Mouse (Mus musculus) CH12.LX (cell line): ENCODE data around the gene Slc6a3. TPM values are rescaled to one million over a fixed set of nuclear protein-coding genes. Genes with fewer than 3 reads are reported as not detected.

Source experiments
- DNase-seq: peaks from one replicate; pipeline ENCODE4 v3.0.0-alpha.2; 2013; ENCODE audit errors: extremely low read depth
- H3K27ac ChIP-seq: 2 replicates; pipeline ENCODE4 v1.5.1; 2012; ENCODE audit warnings: low read depth, mild to moderate bottlenecking, control low read depth, moderate library complexity; ENCODE audit not compliant: insufficient read depth
- H3K27me3 ChIP-seq: replicated peaks from 2 replicates; pipeline ENCODE3; 2012; ENCODE audit warnings: inconsistent platforms
- H3K36me3 ChIP-seq, 2 experiments: replicated peaks in 1 of 2; 2 replicates each; pipeline versions ENCODE3 to v1.6.1; 2012; ENCODE audit warnings: inconsistent platforms in 1 of 2, low read length in 1 of 2, mild to moderate bottlenecking in 1 of 2, mixed read lengths in 1 of 2, moderate library complexity in 1 of 2; ENCODE audit not compliant: control insufficient read depth in 1 of 2, insufficient read depth in 1 of 2
- H3K4me1 ChIP-seq, 2 experiments: 2 replicates each; pipeline ENCODE4 v1.6.1; 2012; ENCODE audit warnings: inconsistent platforms in 1 of 2, moderate library complexity in 1 of 2; ENCODE audit not compliant: insufficient read depth in 2 of 2, control insufficient read depth in 1 of 2
- H3K4me2 ChIP-seq: 2 replicates; pipeline ENCODE4 v1.6.1; 2012; ENCODE audit warnings: low read depth, mild to moderate bottlenecking, control low read depth; ENCODE audit not compliant: poor library complexity, insufficient read depth, severe bottlenecking
- H3K4me3 ChIP-seq, 3 experiments: fragments of 150-350 bp in 1 of 3; sonication (generic) in 1 of 3; replicated peaks in 1 of 3; 2 replicates each; pipeline versions ENCODE3 to v1.5.1; 2011 to 2012; ENCODE audit warnings: low read depth in 2 of 3, low read length in 2 of 3, mild to moderate bottlenecking in 2 of 3, moderate library complexity in 2 of 3, control low read depth in 1 of 3, improper control_type of control experiment in 1 of 3, inconsistent platforms in 1 of 3, mixed read lengths in 1 of 3; ENCODE audit not compliant: poor library complexity in 1 of 3
- H3K79me2 ChIP-seq: replicated peaks from 2 replicates; pipeline ENCODE4 v1.6.1; 2012; ENCODE audit warnings: mild to moderate bottlenecking, moderate library complexity; ENCODE audit not compliant: control insufficient read depth, poor library complexity, insufficient read depth, severe bottlenecking; ENCODE audit errors: extremely low read depth
- H3K9ac ChIP-seq: 2 replicates; pipeline ENCODE4 v1.6.1; 2012; ENCODE audit warnings: low read depth, mild to moderate bottlenecking, control low read depth, moderate library complexity; ENCODE audit not compliant: insufficient read depth
- H3K9me3 ChIP-seq: replicated peaks from 2 replicates; pipeline ENCODE3; 2012; ENCODE audit warnings: low read length, inconsistent platforms, mixed read lengths
- CTCF ChIP-seq, 2 experiments: IDR thresholded peaks in 1 of 2; conservative IDR thresholded peaks in 1 of 2; 2 replicates each; pipeline ENCODE4 v1.5.1; 2011 to 2012; ENCODE audit warnings: low read depth in 2 of 2, low read length in 2 of 2, improper control_type of control experiment in 1 of 2, inconsistent platforms in 1 of 2, mild to moderate bottlenecking in 1 of 2, moderate library complexity in 1 of 2
- EP300 ChIP-seq: IDR thresholded peaks from 2 replicates; pipeline ENCODE4 v1.6.1; 2011; ENCODE audit warnings: low read length, improper control_type of control experiment
- ETS1 ChIP-seq: conservative IDR thresholded peaks from 2 replicates; pipeline ENCODE4 v1.6.1; 2012; ENCODE audit warnings: low read depth, mild to moderate bottlenecking, inconsistent platforms, low read length, improper control_type of control experiment, moderate library complexity
- IRF4 ChIP-seq: IDR thresholded peaks from 2 replicates; pipeline ENCODE4 v1.6.1; 2014; ENCODE audit warnings: low read depth, mild to moderate bottlenecking, inconsistent platforms, low read length, improper control_type of control experiment
- KAT2A ChIP-seq: IDR thresholded peaks from 2 replicates; pipeline ENCODE4 v1.6.1; 2012; ENCODE audit warnings: low read length, improper control_type of control experiment, inconsistent platforms; ENCODE audit not compliant: insufficient replicate concordance
- MAFK ChIP-seq: IDR thresholded peaks from 2 replicates; pipeline ENCODE4 v1.6.1; 2011; ENCODE audit warnings: low read length, improper control_type of control experiment; ENCODE audit not compliant: insufficient replicate concordance
- MAZ ChIP-seq: IDR thresholded peaks from 2 replicates; pipeline ENCODE4 v1.6.1; 2012; ENCODE audit warnings: low read depth, mild to moderate bottlenecking, inconsistent platforms, low read length, improper control_type of control experiment, moderate library complexity
- NRF1 ChIP-seq: IDR thresholded peaks from 2 replicates; pipeline ENCODE4 v1.6.1; 2014; ENCODE audit warnings: low read depth, mild to moderate bottlenecking, inconsistent platforms, low read length, improper control_type of control experiment, moderate library complexity
- PAX5 ChIP-seq: IDR thresholded peaks from 2 replicates; pipeline ENCODE4 v1.6.1; 2012; ENCODE audit warnings: low read length, inconsistent platforms, mixed read lengths
- RAD21 ChIP-seq: IDR thresholded peaks from 2 replicates; pipeline ENCODE4 v1.6.1; 2011; ENCODE audit warnings: low read depth, mild to moderate bottlenecking, low read length, improper control_type of control experiment, moderate library complexity
- SIN3A ChIP-seq: IDR thresholded peaks from 2 replicates; pipeline ENCODE4 v1.6.1; 2012; ENCODE audit warnings: low read length, improper control_type of control experiment, inconsistent platforms
- SMC3 ChIP-seq: IDR thresholded peaks from 2 replicates; pipeline ENCODE4 v1.6.1; 2011; ENCODE audit warnings: low read depth, low read length, improper control_type of control experiment
- USF1 ChIP-seq: IDR thresholded peaks from 2 replicates; pipeline ENCODE4 v1.6.1; 2014; ENCODE audit warnings: low read depth, mild to moderate bottlenecking, inconsistent platforms, low read length, improper control_type of control experiment
- USF2 ChIP-seq: conservative IDR thresholded peaks from 2 replicates; pipeline ENCODE4 v1.6.1; 2011; ENCODE audit warnings: low read depth, low read length, improper control_type of control experiment
- ZC3H11A ChIP-seq: IDR thresholded peaks from 2 replicates; pipeline ENCODE4 v1.6.1; 2012; ENCODE audit warnings: low read depth, mild to moderate bottlenecking, inconsistent platforms, low read length, improper control_type of control experiment
- ZKSCAN1 ChIP-seq: IDR thresholded peaks from 2 replicates; pipeline ENCODE4 v1.6.1; 2012; ENCODE audit warnings: low read depth, inconsistent platforms, low read length, improper control_type of control experiment, borderline replicate concordance
- ZNF384 ChIP-seq: IDR thresholded peaks from 2 replicates; pipeline ENCODE4 v1.6.1; 2012; ENCODE audit warnings: low read depth, low read length, improper control_type of control experiment, inconsistent platforms
- dilution Hi-C: fragments of 300-500 bp; cut with MboI; formaldehyde crosslinking; loops from 2 replicates; pipeline ENCODE4 v1.14.3; 2020; ENCODE audit warnings: low sequenced_read_pairs; ENCODE audit not compliant: extremely low pct_unique_long_range_greater_than_20kb, extremely low pct_ligation_motif_present
- in situ Hi-C: fragments of 300-500 bp; cut with MboI; formaldehyde crosslinking; loops from 3 replicates; pipeline ENCODE4 v1.14.3; 2019; ENCODE audit warnings: low sequenced_read_pairs, low pct_ligation_motif_present, low pct_unique_long_range_greater_than_20kb, mixed read lengths
- polyA plus RNA-seq: library from polyadenylated mRNA; unstranded; fragments of >175 nt; gene quantifications from 2 replicates; pipeline ENCODE4 v1.2.1, GENCODE M21; 2012; ENCODE audit warnings: low read depth; ENCODE audit not compliant: insufficient read length
- total RNA-seq, 2 experiments: library from RNA; depleted of rRNA; stranded (reverse); fragments of 300-350 nt in 1 of 2; fragments of >200 nt in 1 of 2; gene quantifications; 2 replicates each; pipeline ENCODE4 v1.2.3; 2012 to 2014

The Slc6a3 gene
- total and polyA plus RNA-seq, 3 experiments = not detected

DNA sequence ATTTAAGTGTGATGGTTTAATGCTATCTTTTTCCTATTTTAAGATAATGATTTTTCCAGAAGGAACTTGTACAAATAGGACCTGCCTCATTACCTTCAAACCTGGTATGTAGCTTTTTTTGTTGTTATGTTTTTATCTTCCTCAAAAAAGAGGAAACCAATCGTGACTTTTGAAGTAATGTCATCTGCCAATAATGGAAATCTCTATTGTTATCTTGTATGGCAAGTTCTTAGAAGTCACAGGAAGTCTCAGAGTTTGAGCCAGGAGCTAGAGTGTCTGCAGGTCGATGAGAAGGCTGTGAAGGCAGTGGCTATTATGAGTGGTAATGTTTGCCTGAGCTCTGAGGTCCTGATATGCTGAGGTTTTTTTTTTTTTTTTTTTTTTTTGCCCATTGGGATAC is 40.4 kb upstream of the Slc6a3 start:
- DNase-seq = no peak
- Histone ChIP-seq H3K4me3 (no peak overlapping the region), H3K9ac (no peak overlapping the region), H3K9me3 (no peaks in the 10 kb centered on the region), H3K27ac (no peak overlapping the region), H3K27me3 (no peaks in the 10 kb centered on the region), H3K36me3 (peaks cover 44 to 97% of the 10 kb centered on the region in 2 experiments), H3K4me2 (no peak overlapping the region), H3K79me2 (no peaks in the 10 kb centered on the region), H3K4me1 (peaks cover 5 to 15% of the 10 kb centered on the region in 2 experiments; a peak in 3 of 4 replicates)
- dilution Hi-C loops = no loop called here
- in situ Hi-C loops = no loop called here
- TF ChIP-seq NRF1 (no peak), ETS1 (no peak), PAX5 (no peak), USF2 (no peak), SIN3A (no peak), MAFK (no peak)

- no peak overlapping the region for H3K27ac ChIP-seq
- in situ Hi-C loops (no loop called here), dilution Hi-C loops (no loop called here)
- no peaks in the 10 kb centered on the region for H3K79me2 ChIP-seq
- H3K9ac ChIP-seq = no peak overlapping the region
- DNase-seq = peak; percentile 20
- TF ChIP-seq IRF4 = peak; percentile 61; the same call in 1 of the 2 replicates
- TF ChIP-seq MAZ = no peak
- TF ChIP-seq KAT2A = no peak
- TF ChIP-seq EP300 = peak; percentile 65; the same call in 1 of the 2 replicates
- TF ChIP-seq, all 38 proteins: peak for 2
- H3K4me3 ChIP-seq = no peak overlapping the region
- peaks cover 34 to 85% of the 10 kb centered on the region in 2 experiments for H3K36me3 ChIP-seq
- no peak overlapping the region for H3K4me2 ChIP-seq
- H3K4me1 ChIP-seq = peaks cover 5 to 18% of the 10 kb centered on the region in 2 experiments; a peak in 3 of 4 replicates
- H3K9me3 ChIP-seq = no peaks in the 10 kb centered on the region
- no peaks in the 10 kb centered on the region for H3K27me3 ChIP-seq
Measured at GRCm38 (mm10) chr13:73499893-73500604, 36.5 kb upstream of the Slc6a3 start.

DNA sequence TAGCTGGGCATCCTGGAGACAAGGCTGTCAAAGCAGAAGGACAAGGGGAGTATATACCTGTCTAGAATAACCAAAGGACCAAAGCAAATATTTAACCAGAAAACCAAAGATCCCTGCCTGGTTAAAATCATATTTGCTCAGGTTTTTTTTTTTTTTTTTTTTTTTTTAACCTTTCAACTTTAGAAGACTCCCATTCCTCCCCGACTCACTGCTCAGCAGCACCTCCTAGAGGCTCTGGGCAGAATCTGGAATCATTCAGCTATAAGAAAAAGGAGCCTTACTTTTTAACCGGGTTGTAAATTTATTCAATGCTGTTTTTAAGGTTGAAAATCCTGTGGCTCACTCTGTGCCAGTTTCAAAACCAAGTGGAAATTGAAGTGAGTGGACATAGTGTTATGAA is 33.8 kb upstream of the Slc6a3 start:
- TF ChIP-seq RAD21 (peak; percentile 45), ZNF384 (peak; percentile 93), CTCF (conservative IDR thresholded peaks at IDR 0.05 in 1 of 2, IDR thresholded peaks at IDR 0.05 in 1 of 2; ENCODE audit: low read depth in 2 of 2, low read length in 2 of 2) (peak; percentile 30 to 66; a peak in 2 of 4 replicates), SMC3 (peak; percentile 44), USF1 (no peak), ZC3H11A (no peak), ZKSCAN1 (no peak)
- H3K4me2 ChIP-seq = no peak overlapping the region
- dilution Hi-C loops = no loop called here
- peaks cover 21 to 83% of the 10 kb centered on the region in 2 experiments for H3K36me3 ChIP-seq
- H3K9me3 ChIP-seq = no peaks in the 10 kb centered on the region
- no peak overlapping the region for H3K9ac ChIP-seq
- H3K4me3 ChIP-seq = no peak overlapping the region
- H3K79me2 ChIP-seq = no peaks in the 10 kb centered on the region
- H3K27me3 ChIP-seq = no peaks in the 10 kb centered on the region
- DNase-seq = peak; percentile 41
- H3K4me1 ChIP-seq = peaks cover 5 to 18% of the 10 kb centered on the region in 2 experiments; a peak in 3 of 4 replicates
- H3K27ac ChIP-seq = no peak overlapping the region
- in situ Hi-C loops = no loop called here
